Mouse (Mus musculus) megakaryocyte-erythroid progenitor cell, adult 5-6 weeks (primary cell): Measurements from ENCODE around the gene Zfp598. TPM values are rescaled to one million over a fixed set of nuclear protein-coding genes. Genes with fewer than 3 reads are reported as not detected.

Experiments used
- total RNA-seq, 2 experiments: library from RNA; stranded (forward) in 1 of 2; stranded (reverse) in 1 of 2; fragments of 200-1000, 215-1000 nt in 1 of 2; fragments of >200 nt in 1 of 2; fragmentation: Nextera tagmentation in 1 of 2; gene quantifications; 2 replicates each; pipeline ENCODE4 v1.2.3; 2014 to 2017

Zfp598 gene
- total RNA-seq, 2 experiments from 2014 or later, result 32.1 to 65.2 TPM

Other genes with a start within 250 kb of the Zfp598 start
Only the 30 nearest of the 33 such genes appear.
- 47.7 and 60.9 TPM in 2 replicates for gene E4f1, start 199.4 kb upstream of the Zfp598 start, total RNA-seq (2014; fragmentation: Nextera tagmentation)
- 10.5 and 20.8 TPM in 2 replicates for gene E4f1, start 199.4 kb upstream of the Zfp598 start, total RNA-seq (2017)
- 32.8 and 43.6 TPM in 2 replicates for gene Pgp, start 199.3 kb upstream of the Zfp598 start, total RNA-seq (2014; fragmentation: Nextera tagmentation)
- 21.9 and 23.4 TPM in 2 replicates for gene Pgp, start 199.3 kb upstream of the Zfp598 start, total RNA-seq (2017)
- gene Bricd5, start 195.8 kb upstream of the Zfp598 start, total RNA-seq (2014; fragmentation: Nextera tagmentation), result not detected in 2 replicates
- 0.80 TPM in 1 of 2 replicates, not detected in the other for gene Bricd5, start 195.8 kb upstream of the Zfp598 start, total RNA-seq (2017)
- 35.8 and 38.7 TPM in 2 replicates for gene Mlst8, start 190.6 kb upstream of the Zfp598 start, total RNA-seq (2014; fragmentation: Nextera tagmentation)
- gene Mlst8, start 190.6 kb upstream of the Zfp598 start, total RNA-seq (2017), result 17.2 and 36.1 TPM in 2 replicates
- gene Caskin1, start 181.1 kb upstream of the Zfp598 start, total RNA-seq (2014; fragmentation: Nextera tagmentation), result not detected in 2 replicates
- gene Caskin1, start 181.1 kb upstream of the Zfp598 start, total RNA-seq (2017), result not detected in 2 replicates
- 111 and 143 TPM in 2 replicates for gene Traf7, start 141.7 kb upstream of the Zfp598 start, total RNA-seq (2014; fragmentation: Nextera tagmentation)
- gene Traf7, start 141.7 kb upstream of the Zfp598 start, total RNA-seq (2017), result 66.3 and 84.8 TPM in 2 replicates
- not detected in 2 replicates for gene Rab26, start 135.5 kb upstream of the Zfp598 start, total RNA-seq (2014; fragmentation: Nextera tagmentation)
- gene Rab26, start 135.5 kb upstream of the Zfp598 start, total RNA-seq (2017), result 1.3 TPM in 1 of 2 replicates, not detected in the other
- 17.2 and 20.5 TPM in 2 replicates for gene Pkd1, start 119.9 kb upstream of the Zfp598 start, total RNA-seq (2014; fragmentation: Nextera tagmentation)
- gene Pkd1, start 119.9 kb upstream of the Zfp598 start, total RNA-seq (2017), result 4.6 and 5.4 TPM in 2 replicates
- gene Tsc2, start 37.1 kb upstream of the Zfp598 start, total RNA-seq (2014; fragmentation: Nextera tagmentation), result 70.8 and 101 TPM in 2 replicates
- gene Tsc2, start 37.1 kb upstream of the Zfp598 start, total RNA-seq (2017), result 39.0 and 44.3 TPM in 2 replicates
- gene Nthl1, start 37.0 kb upstream of the Zfp598 start, total RNA-seq (2014; fragmentation: Nextera tagmentation), result 7.8 and 14.1 TPM in 2 replicates
- gene Nthl1, start 37.0 kb upstream of the Zfp598 start, total RNA-seq (2017), result 4.6 and 12.9 TPM in 2 replicates
- gene Slc9a3r2, start 19.4 kb upstream of the Zfp598 start, total RNA-seq (2014; fragmentation: Nextera tagmentation), result 1.0 TPM in 1 of 2 replicates, not detected in the other
- gene Slc9a3r2, start 19.4 kb upstream of the Zfp598 start, total RNA-seq (2017), result 0.38 and 1.6 TPM in 2 replicates
- 2.0 TPM in 1 of 2 replicates, not detected in the other for gene Npw, start 11.2 kb upstream of the Zfp598 start, total RNA-seq (2014; fragmentation: Nextera tagmentation)
- not detected in 2 replicates for gene Npw, start 11.2 kb upstream of the Zfp598 start, total RNA-seq (2017)
- not detected in 2 replicates for gene Syngr3, start 20.3 kb downstream of the Zfp598 start, total RNA-seq (2014; fragmentation: Nextera tagmentation)
- not detected in 2 replicates for gene Syngr3, start 20.3 kb downstream of the Zfp598 start, total RNA-seq (2017)
- gene Gfer, start 26.5 kb downstream of the Zfp598 start, total RNA-seq (2014; fragmentation: Nextera tagmentation), result 39.2 and 44.6 TPM in 2 replicates
- gene Gfer, start 26.5 kb downstream of the Zfp598 start, total RNA-seq (2017), result 67.2 and 87.0 TPM in 2 replicates
- gene Noxo1, start 26.5 kb downstream of the Zfp598 start, total RNA-seq (2014; fragmentation: Nextera tagmentation), result 3.5 TPM in 1 of 2 replicates, not detected in the other
- gene Noxo1, start 26.5 kb downstream of the Zfp598 start, total RNA-seq (2017), result 0.53 and 2.0 TPM in 2 replicates
- gene Tbl3, start 38.0 kb downstream of the Zfp598 start, total RNA-seq (2014; fragmentation: Nextera tagmentation), result 58.4 and 91.1 TPM in 2 replicates
- 48.9 and 54.8 TPM in 2 replicates for gene Tbl3, start 38.0 kb downstream of the Zfp598 start, total RNA-seq (2017)
- 0.72 TPM in 1 of 2 replicates, not detected in the other for gene Rnf151, start 48.4 kb downstream of the Zfp598 start, total RNA-seq (2014; fragmentation: Nextera tagmentation)
- 0.27 TPM in 1 of 2 replicates, not detected in the other for gene Rnf151, start 48.4 kb downstream of the Zfp598 start, total RNA-seq (2017)
- 6,242 and 6,563 TPM in 2 replicates for gene Rps2, start 48.4 kb downstream of the Zfp598 start, total RNA-seq (2014; fragmentation: Nextera tagmentation)
- gene Rps2, start 48.4 kb downstream of the Zfp598 start, total RNA-seq (2017), result 1,324 and 2,144 TPM in 2 replicates
- 367 and 415 TPM in 2 replicates for gene Ndufb10, start 54.8 kb downstream of the Zfp598 start, total RNA-seq (2014; fragmentation: Nextera tagmentation)
- 283 and 299 TPM in 2 replicates for gene Ndufb10, start 54.8 kb downstream of the Zfp598 start, total RNA-seq (2017)
- gene Rpl3l, start 58.1 kb downstream of the Zfp598 start, total RNA-seq (2014; fragmentation: Nextera tagmentation), result 0.76 TPM in 1 of 2 replicates, not detected in the other
- gene Rpl3l, start 58.1 kb downstream of the Zfp598 start, total RNA-seq (2017), result 2.0 TPM in 1 of 2 replicates, not detected in the other
- gene Msrb1, start 67.0 kb downstream of the Zfp598 start, total RNA-seq (2014; fragmentation: Nextera tagmentation), result 42.8 and 43.9 TPM in 2 replicates
- gene Msrb1, start 67.0 kb downstream of the Zfp598 start, total RNA-seq (2017), result 34.6 and 54.0 TPM in 2 replicates
- not detected in 2 replicates for gene Hs3st6, start 83.3 kb downstream of the Zfp598 start, total RNA-seq (2014; fragmentation: Nextera tagmentation)
- gene Hs3st6, start 83.3 kb downstream of the Zfp598 start, total RNA-seq (2017), result not detected in 2 replicates
- 1.4 and 1.5 TPM in 2 replicates for gene Meiob, start 134.6 kb downstream of the Zfp598 start, total RNA-seq (2014; fragmentation: Nextera tagmentation)
- gene Meiob, start 134.6 kb downstream of the Zfp598 start, total RNA-seq (2017), result 0.95 and 1.4 TPM in 2 replicates
- gene Hagh, start 170.5 kb downstream of the Zfp598 start, total RNA-seq (2014; fragmentation: Nextera tagmentation), result 43.2 and 68.2 TPM in 2 replicates
- gene Hagh, start 170.5 kb downstream of the Zfp598 start, total RNA-seq (2017), result 29.1 and 32.3 TPM in 2 replicates
- 20.1 and 35.1 TPM in 2 replicates for gene Fahd1, start 180.7 kb downstream of the Zfp598 start, total RNA-seq (2014; fragmentation: Nextera tagmentation)
- gene Fahd1, start 180.7 kb downstream of the Zfp598 start, total RNA-seq (2017), result 15.7 and 34.7 TPM in 2 replicates
- gene Igfals, start 196.3 kb downstream of the Zfp598 start, total RNA-seq (2014; fragmentation: Nextera tagmentation), result not detected in 2 replicates
- not detected in 2 replicates for gene Igfals, start 196.3 kb downstream of the Zfp598 start, total RNA-seq (2017)
- 107 and 121 TPM in 2 replicates for gene Nubp2, start 216.7 kb downstream of the Zfp598 start, total RNA-seq (2014; fragmentation: Nextera tagmentation)
- 35.5 and 97.0 TPM in 2 replicates for gene Nubp2, start 216.7 kb downstream of the Zfp598 start, total RNA-seq (2017)
- gene Spsb3, start 217.0 kb downstream of the Zfp598 start, total RNA-seq (2014; fragmentation: Nextera tagmentation), result 24.6 and 29.3 TPM in 2 replicates
- gene Spsb3, start 217.0 kb downstream of the Zfp598 start, total RNA-seq (2017), result 11.8 and 12.2 TPM in 2 replicates
- gene Eme2, start 225.4 kb downstream of the Zfp598 start, total RNA-seq (2014; fragmentation: Nextera tagmentation), result 9.1 and 11.8 TPM in 2 replicates
- gene Eme2, start 225.4 kb downstream of the Zfp598 start, total RNA-seq (2017), result 13.7 and 15.2 TPM in 2 replicates
- gene Mrps34, start 225.4 kb downstream of the Zfp598 start, total RNA-seq (2014; fragmentation: Nextera tagmentation), result 63.9 and 78.3 TPM in 2 replicates
- gene Mrps34, start 225.4 kb downstream of the Zfp598 start, total RNA-seq (2017), result 31.3 and 37.6 TPM in 2 replicates